Mouse (Mus musculus): Measurements from ENCODE around the gene Dbnl.

- TF ChIP-seq CTCF (IDR thresholded peaks at IDR 0.05; ENCODE audit: extremely low read depth, insufficient read length, insufficient replicate concordance, low read depth, low read length) (no peak), POLR2A (IDR thresholded peaks at IDR 0.05; ENCODE audit: low read depth, low read length) (no peak)
Measured at GRCm38 (mm10) chr11:5848741-5849140, 60.5 kb downstream of the Dbnl start.

Measured in small intestine, adult 2 months (tissue).